Mouse (Mus musculus) kidney, adult 2 months (tissue): ENCODE data around the gene Ankle1. TPM values are rescaled to one million over a fixed set of nuclear protein-coding genes. Genes with fewer than 3 reads are reported as not detected.

Experiments
- DNase-seq: peaks from one replicate; pipeline ENCODE4 v3.0.0; 2021
- H3K27ac ChIP-seq: fragments of 200-500 bp; 2 replicates; pipeline ENCODE4 v1.5.1; 2012; ENCODE audit warnings: low read depth, low read length, control low read depth, inconsistent platforms; ENCODE audit not compliant: insufficient read depth
- H3K27me3 ChIP-seq: fragments of 200-500 bp; replicated peaks from 2 replicates; pipeline ENCODE4 v1.6.1; 2012; ENCODE audit warnings: mild to moderate bottlenecking, moderate library complexity, low read length, inconsistent platforms; ENCODE audit not compliant: control insufficient read depth, insufficient read depth
- H3K36me3 ChIP-seq: fragments of 200-500 bp; 2 replicates; pipeline ENCODE4 v1.6.1; 2012; ENCODE audit warnings: mild to moderate bottlenecking, moderate library complexity, low read length, inconsistent platforms; ENCODE audit not compliant: control insufficient read depth, insufficient read depth
- H3K4me1 ChIP-seq: fragments of 200-500 bp; 2 replicates; pipeline ENCODE4 v1.6.1; 2011; ENCODE audit warnings: low read length; ENCODE audit not compliant: control insufficient read depth, insufficient read depth
- H3K4me3 ChIP-seq: fragments of 200-500 bp; 2 replicates; pipeline ENCODE4 v1.5.1; 2011; ENCODE audit warnings: mild to moderate bottlenecking, low read depth, low read length, control low read depth; ENCODE audit not compliant: insufficient read depth
- CTCF ChIP-seq: fragments of 200-500 bp; conservative IDR thresholded peaks from 2 replicates; pipeline ENCODE4 v1.5.1; 2011; ENCODE audit warnings: low read depth, mild to moderate bottlenecking, control low read depth, low read length, moderate library complexity, mixed read lengths; ENCODE audit not compliant: insufficient read depth, insufficient read length
- POLR2A ChIP-seq: fragments of 200-500 bp; IDR thresholded peaks from one replicate; pipeline ENCODE4 v1.6.1; 2011; ENCODE audit warnings: low read depth, low read length, control low read depth
- WGBS: fragments of 180-500 bp; shearing (Covaris S2); methylation state at CpG from one replicate; pipeline ENCODE4 v1.1.7; 2018; 5-methylcytosine and 5-hydroxymethylcytosine counted together
- polyA plus RNA-seq: library from polyadenylated mRNA; depleted of rRNA; stranded (reverse); fragments of >200 nt; gene quantifications from 2 replicates; pipeline ENCODE4 v1.2.3, GENCODE M21; 2012

Ankle1 gene
- polyA plus RNA-seq, 1 experiment: 0.28 TPM

GRCm38 (mm10) chr8:71395629-71396028 is 10.2 kb upstream of the Ankle1 start, which contains the start of gene Ushbp1:
Ushbp1 (minus strand) TSS chr8:71395802.
- Histone ChIP-seq H3K36me3 (no peaks in the 10 kb centered on the region), H3K27ac (peak within 1 kb of the TSS; percentile 82), H3K4me1 (peaks cover 5% of the 10 kb centered on the region; the same call in 1 of the 2 replicates), H3K27me3 (no peaks in the 10 kb centered on the region), H3K4me3 (peak within 1 kb of the TSS; percentile 75)
- WGBS: 70% methylated on average over 9 of the region's 9 CpGs
- DNase-seq: peak; percentile 79
- TF ChIP-seq POLR2A: peak; percentile 40
- no peak for TF ChIP-seq CTCF

DNA sequence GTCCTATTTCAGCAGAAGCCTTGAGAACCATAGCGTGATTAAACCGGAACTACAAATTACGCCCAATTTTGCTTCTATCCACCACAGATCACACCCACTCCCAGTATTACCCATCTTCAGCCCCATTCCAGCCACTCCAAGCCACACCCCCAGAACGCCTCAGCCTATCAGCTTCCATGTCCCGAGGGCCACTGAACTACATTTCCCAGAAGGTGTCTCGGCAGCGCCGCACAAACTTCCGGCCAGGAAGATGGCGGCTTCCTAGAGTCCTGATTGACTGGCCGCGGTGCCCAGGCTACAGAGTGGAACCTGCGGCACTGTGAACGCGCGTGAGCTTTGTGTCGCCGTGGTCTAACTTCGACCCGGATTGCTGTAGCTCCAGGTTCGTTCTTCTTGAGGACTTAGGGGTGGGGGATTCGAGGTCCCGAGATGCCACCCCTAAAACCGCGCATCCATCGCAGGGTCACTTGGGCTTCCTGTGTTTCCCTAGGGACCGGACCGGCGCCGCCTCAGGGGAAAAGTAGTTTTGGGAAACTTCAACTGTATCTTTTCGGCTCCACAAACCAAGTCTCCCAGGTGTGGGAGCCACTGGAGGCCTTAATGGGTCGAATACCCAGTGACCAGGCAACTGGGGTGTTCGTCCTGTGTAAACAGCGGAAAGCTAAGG is 9.0 kb upstream of the Ankle1 start, which contains the start of gene Babam1:
TSS of gene Babam1 (plus strand) at position 223 of the 667 bp plus-strand sequence.
- peak within 1 kb of the TSS; percentile 82 for H3K27ac ChIP-seq
- peaks cover 5% of the 10 kb centered on the region; the same call in 1 of the 2 replicates for H3K4me1 ChIP-seq
- WGBS: under 1% methylated on average over 34 of the region's 34 CpGs
- TF ChIP-seq CTCF (no peak), POLR2A (no peak)
- no peaks in the 10 kb centered on the region for H3K27me3 ChIP-seq
- DNase-seq: peak; percentile 98
- H3K36me3 ChIP-seq: no peaks in the 10 kb centered on the region
- H3K4me3 ChIP-seq: peak within 1 kb of the TSS; percentile 75

GRCm38 (mm10) chr8:71397701-71398100 is 8.1 kb upstream of the Ankle1 start:
- Histone ChIP-seq H3K4me1 (peaks cover 5% of the 10 kb centered on the region; the same call in 1 of the 2 replicates), H3K4me3 (0 out of 2 replicates have a peak overlapping the region, but pooled peaks have one; percentile 75), H3K27ac (no peak overlapping the region), H3K27me3 (no peaks in the 10 kb centered on the region), H3K36me3 (no peaks in the 10 kb centered on the region)
- 83% methylated on average over 12 of the region's 12 CpGs for WGBS
- no peak for TF ChIP-seq CTCF
- no peak for TF ChIP-seq POLR2A
- DNase-seq: no peak

DNA sequence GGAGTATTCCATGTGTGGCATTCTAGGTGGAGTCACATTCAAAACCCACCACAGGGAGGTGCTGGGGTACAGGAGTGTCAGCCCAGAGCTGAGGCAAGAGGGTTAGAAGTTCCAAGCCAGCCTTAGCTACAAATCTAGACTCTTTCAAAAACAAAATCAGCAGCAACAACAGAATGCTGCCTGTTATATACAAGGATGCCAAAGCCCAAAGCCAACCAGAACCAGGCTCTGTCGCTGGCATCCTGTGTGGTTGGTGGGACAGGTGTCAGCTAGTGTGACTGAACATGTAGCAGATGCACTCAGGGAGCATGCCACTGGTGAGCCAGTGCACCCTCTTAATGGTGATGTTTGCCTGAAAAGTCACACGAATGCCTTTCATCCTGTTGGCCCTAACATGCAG is 5.0 kb upstream of the Ankle1 start:
- Histone ChIP-seq H3K27me3 (no peaks in the 10 kb centered on the region), H3K27ac (no peak overlapping the region), H3K4me3 (no peak overlapping the region), H3K36me3 (no peaks in the 10 kb centered on the region), H3K4me1 (peaks cover 15% of the 10 kb centered on the region; the same call in 1 of the 2 replicates)
- no peak for DNase-seq
- TF ChIP-seq CTCF (no peak), POLR2A (no peak)
- WGBS: 93% methylated on average over 2 of the region's 2 CpGs

- peaks cover 12% of the 10 kb centered on the region; the same call in 1 of the 2 replicates for H3K4me1 ChIP-seq
- TF ChIP-seq CTCF (no peak), POLR2A (no peak)
- H3K4me3 ChIP-seq: no peak overlapping the region
- H3K27ac ChIP-seq: no peak overlapping the region
- H3K36me3 ChIP-seq: no peaks in the 10 kb centered on the region
- no peaks in the 10 kb centered on the region for H3K27me3 ChIP-seq
- DNase-seq: no peak
Measured at GRCm38 (mm10) chr8:71401454-71401853, 4.4 kb upstream of the Ankle1 start.

DNA sequence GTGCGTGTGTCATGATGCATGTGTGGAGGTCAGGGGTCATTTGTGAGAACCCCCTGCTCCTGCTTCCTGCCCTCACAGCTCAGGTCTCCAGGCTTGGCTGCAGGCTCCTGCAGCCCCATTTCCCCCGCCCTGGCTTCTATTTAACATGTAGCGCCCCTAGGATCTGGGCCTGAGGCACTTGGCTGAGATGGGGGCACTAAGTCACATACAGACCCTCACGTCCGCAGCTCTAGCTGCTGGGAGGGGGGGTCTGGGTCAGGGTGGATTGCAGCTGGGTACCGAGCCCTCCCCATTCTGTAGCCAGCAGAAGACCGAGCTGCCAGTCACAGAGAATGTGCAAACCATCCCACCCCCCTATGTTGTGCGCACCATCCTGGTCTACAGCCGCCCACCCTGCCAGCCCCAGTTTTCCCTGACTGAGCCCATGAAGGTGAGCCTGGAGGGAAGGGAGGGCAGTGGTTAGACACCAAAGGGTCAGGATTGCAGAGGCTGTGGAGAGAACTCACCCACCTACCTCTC is 3.3 kb upstream of the Ankle1 start:
- Histone ChIP-seq H3K4me3 (no peak overlapping the region), H3K27ac (no peak overlapping the region), H3K27me3 (no peaks in the 10 kb centered on the region), H3K36me3 (no peaks in the 10 kb centered on the region), H3K4me1 (peaks cover 12% of the 10 kb centered on the region; the same call in 1 of the 2 replicates)
- DNase-seq: no peak
- TF ChIP-seq CTCF: no peak
- TF ChIP-seq POLR2A: no peak
- 88% methylated on average over 9 of the region's 9 CpGs for WGBS
